Mouse (Mus musculus) gastrocnemius, postnatal 36 days (tissue): ENCODE measurements around the gene Gm21188. TPM values are rescaled to one million over a fixed set of nuclear protein-coding genes. Genes with fewer than 3 reads are reported as not detected.
"Not testable (repeated sequence)": the region's sequence is repeated elsewhere in the genome, so short reads cannot be mapped to it uniquely, and the experiment has no call there.

ENCODE experiments used
- DNase-seq, 2 experiments: peaks; one replicate each; pipeline ENCODE4 v3.0.0; 2022
- intact Hi-C: fragments of 180-260 bp; cut with DNase I; formaldehyde crosslinking; loops from one replicate; pipeline ENCODE4 v1.15.1; 2025
- long read RNA-seq, 2 experiments: library from polyadenylated mRNA; stranded (forward); transcript quantifications; one replicate each; pipeline ENCODE4 v2.0.0; 2021
- total RNA-seq, 2 experiments: library from RNA; stranded (reverse); gene quantifications; 2 replicates each; pipeline ENCODE4 v1.2.3; 2021

Gene Gm21188
- under 1 TPM in 1 of 2 experiments, not detected in 1; 0.17 TPM for total RNA-seq
- long read RNA-seq, experiment 1, partial matches to known transcripts, result 0 of 1 reads
- long read RNA-seq, experiment 1, other reads (novel, unspliced or antisense), result 0 of 1 reads
- long read RNA-seq, experiment 2, partial matches to known transcripts, result 0 of 2 reads
- long read RNA-seq, experiment 2, other reads (novel, unspliced or antisense), result 2 of 2 reads

DNA sequence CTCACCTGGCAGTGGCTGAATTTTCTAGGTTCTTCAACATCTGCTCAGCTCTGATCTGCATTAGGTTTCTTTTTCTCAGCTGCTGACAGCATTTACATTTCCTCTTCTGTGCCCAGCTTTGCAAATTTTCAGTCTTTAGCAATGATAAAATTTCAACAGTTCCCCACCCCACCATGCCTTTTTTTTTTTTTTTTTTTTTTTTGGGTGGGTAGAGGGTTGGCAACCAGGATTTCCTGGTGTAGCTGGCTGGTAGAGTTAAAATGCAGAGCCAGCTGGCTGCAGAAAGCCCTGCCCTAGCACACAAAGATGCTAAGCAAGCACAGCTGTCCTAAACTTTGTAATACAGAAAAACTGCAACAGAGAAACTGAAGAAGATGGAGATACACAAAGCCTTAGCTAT, at the start of gene Gm21188:
Gene Gm21188 (minus strand): TSS at position 110 of the 400 bp plus-strand sequence.
- DNase-seq, intact Hi-C loops: not testable (repeated sequence)

DNA sequence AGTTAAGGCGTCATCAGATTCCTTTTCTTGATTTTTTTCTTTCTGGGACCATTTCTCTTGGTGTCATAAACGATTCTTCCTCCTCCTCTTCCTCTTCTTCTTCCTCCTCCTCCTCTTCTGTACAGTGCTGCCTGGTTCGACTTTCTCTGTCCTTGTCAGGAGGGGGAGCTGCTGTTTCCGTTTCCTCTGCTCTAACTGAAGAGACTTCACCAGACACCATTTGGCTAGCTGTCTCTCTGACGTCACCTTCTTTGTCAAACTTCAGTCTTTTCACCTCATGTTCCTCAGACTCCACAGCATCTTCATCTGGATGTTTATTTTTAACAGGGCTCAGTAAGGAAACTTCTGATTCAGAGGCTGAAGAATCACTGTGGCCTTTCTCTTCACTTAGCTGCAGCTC, 47.3 kb upstream of the Gm21188 start:
- intact Hi-C loops, DNase-seq: not testable (repeated sequence)

DNA sequence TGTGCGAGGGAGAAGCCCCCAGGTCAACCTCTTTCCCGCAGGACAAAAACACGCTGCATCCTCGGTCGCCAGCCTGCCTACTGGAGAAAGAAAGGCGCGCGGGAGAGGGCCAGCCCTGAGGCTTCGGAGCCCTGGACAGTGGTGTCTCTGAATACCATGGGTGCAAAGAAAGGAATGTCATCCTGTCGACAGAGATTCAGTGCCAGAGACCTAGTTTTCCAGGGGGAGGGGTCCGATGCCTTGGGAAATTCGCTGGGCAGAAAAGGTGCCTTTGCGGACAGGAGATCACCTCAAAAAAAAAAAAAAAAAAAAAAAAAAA, 44.9 kb upstream of the Gm21188 start:
- intact Hi-C loops, DNase-seq: not testable (repeated sequence)

DNA sequence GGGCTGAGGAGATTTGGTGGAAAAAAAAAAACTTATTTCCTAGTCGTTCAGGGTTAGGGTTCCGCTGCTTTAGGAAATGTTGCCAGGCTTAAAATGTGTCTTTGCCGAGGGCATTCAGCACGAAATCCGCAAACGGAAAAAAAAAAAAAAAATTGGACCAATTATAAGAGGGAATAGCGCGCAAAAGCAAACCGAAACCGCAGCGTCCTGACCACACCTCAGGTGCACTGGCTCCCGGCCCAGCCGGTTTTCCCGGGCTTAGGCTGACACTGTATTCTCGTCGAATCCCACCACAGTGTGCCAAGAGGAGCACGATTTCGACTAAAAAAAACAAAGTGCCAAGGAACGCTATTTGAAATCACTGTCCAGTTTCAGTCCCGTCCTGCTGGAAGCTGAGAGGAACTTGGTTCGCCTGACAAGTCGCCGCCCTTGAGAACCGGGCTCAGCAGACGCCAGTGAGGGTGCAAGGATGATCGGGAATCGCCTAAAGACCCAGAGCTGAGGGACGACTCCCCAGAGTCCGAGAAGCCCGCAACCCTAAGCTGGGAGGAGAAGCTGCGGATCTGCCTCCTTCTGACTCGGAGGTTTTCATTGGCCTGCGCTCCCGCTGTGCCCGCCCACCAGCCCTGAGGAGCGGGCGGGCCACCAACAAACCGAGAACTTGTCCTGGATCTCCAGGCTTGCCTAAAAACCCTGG, 44.4 kb upstream of the Gm21188 start:
- intact Hi-C loops, result not testable (repeated sequence)

DNA sequence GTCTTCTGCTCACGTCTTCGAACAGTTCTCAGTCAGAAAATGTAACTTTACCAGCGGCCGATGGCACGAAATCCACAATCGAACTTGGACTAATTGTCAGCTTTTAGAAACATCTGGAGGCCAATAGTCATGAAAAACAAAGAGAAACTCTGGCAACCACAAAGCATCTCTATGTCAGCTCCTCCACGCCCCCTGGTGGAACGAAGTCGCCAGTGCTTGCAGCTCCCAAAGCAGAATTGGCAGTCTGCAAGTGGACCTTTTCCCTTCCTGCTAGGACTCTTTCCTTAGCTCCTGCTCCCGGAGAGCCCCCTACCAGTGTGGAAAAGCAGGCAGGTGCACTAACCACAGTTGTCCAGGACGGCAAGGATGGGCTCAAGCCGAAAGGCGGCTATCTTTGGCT, 41.0 kb upstream of the Gm21188 start:
- intact Hi-C loops, DNase-seq: not testable (repeated sequence)

More for the DNA sequence above, 44.4 kb upstream of the Gm21188 start:
- not testable (repeated sequence) for DNase-seq

DNA sequence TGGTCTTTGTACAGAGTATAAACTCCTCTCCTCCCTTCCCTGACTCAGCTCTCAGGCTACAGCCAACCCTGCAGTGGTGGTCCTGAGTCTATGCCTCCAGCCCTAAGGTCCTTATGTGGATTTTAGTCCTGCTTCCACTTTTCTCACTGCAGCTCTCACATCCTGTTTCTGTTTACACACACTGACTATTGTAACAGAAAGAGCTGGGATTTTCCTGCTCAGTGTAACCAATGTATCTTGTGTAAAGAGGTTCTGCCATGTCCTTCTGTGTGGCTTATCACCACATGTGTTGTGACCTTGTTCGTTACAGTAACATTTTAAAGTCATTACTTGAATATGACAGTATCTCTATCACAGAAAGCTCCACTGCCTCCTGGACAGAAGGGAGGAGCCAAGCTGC, 27.6 kb upstream of the Gm21188 start:
- intact Hi-C loops, DNase-seq: not testable (repeated sequence)

DNA sequence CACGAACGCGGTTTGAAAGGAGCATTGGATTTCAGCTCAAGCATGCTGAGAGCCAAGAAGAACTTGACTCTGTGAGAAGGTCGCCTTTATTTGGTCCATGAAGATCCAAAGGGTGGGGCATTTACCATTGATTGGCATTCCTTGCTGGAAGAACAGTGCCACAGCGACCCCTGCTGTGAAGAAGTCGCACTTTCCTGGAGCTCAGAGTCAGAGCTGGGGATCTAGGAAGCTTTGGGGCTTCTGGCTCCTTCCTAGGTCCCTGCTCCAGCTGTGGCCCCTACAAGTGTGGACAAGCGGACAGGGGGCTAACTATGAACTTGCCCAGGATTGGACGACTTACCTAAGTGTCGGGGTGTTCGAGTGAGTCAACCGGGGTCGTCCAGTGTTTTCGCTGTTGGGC, 18.9 kb upstream of the Gm21188 start:
- intact Hi-C loops, DNase-seq: not testable (repeated sequence)

DNA sequence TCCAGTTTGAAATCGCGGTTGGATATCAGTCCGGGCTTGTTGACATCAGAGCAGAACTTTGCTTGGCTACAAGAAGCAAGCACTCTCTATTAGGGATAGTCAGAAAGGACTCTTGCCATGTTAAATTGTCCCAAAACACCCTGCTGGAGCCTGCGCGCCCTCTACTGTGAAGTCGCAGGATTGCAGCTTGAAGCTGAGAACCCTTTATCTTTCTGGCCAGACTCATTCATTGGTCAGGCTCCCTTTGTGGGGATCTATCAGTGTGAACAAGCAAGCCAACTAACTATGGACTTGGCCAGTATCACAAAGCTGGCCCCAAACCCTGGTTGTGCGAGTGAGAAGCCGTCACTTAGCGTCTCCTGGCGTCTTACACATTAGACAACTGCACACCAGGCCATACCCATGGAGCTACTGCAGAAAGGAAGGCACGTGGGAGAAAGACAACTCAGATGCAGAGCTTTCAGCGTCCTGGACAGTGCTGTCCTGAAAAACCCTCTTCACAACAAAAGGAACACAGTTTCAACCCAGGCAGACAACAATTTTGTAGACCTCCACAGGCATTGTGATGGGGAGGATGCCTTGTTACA, 18.1 kb upstream of the Gm21188 start:
- intact Hi-C loops, DNase-seq: not testable (repeated sequence)

DNA sequence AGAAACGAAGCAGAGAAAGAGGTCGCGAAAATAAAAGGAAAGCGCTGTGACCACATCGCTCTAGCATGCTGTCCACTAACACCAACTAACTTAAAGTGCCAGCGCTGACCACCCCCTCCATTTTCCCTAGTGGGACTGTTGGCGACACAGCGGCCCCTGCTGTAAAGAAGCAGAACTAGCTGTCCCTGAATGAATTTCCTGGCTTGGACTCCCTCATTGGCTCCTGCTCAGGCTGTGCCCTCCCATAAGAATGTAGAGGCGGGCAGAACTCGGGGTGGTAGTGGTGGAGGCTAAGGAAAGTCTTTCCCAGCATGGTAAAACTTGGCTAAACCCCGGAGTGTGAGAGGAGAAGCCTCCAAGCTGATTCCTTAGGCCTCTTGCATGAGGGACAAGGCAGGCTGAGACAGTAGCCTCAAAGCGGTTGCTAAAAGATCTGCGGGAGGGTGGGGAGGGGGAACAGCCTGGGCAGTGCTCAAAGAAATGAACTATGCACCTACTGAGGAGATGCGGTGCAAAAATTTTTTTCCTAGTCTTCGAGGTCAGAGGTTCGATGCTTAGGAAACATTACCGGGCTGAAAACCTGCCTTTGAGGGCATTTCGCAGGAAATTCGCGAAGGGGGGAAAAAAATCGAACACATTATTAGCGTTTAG, 11.6 kb upstream of the Gm21188 start:
- intact Hi-C loops, result not testable (repeated sequence)

DNA sequence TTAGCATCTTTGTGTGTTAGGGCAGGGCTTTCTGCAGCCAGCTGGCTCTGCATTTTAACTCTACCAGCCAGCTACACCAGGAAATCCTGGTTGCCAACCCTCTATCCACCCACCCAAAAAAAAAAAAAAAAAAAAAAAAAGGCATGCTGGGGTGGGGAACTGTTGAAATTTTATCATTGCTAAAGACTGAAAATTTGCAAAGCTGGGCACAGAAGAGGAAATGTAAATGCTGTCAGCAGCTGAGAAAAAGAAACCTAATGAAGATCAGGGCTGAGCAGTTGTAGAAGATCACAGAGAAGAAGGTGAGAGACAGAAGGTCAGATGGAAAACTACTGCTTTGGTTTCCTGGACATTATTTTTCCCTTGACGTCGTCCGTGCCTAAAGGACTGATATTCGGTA, 10.9 kb upstream of the Gm21188 start:
- intact Hi-C loops, DNase-seq: not testable (repeated sequence)

More for the DNA sequence above, 11.6 kb upstream of the Gm21188 start:
- not testable (repeated sequence) for DNase-seq

DNA sequence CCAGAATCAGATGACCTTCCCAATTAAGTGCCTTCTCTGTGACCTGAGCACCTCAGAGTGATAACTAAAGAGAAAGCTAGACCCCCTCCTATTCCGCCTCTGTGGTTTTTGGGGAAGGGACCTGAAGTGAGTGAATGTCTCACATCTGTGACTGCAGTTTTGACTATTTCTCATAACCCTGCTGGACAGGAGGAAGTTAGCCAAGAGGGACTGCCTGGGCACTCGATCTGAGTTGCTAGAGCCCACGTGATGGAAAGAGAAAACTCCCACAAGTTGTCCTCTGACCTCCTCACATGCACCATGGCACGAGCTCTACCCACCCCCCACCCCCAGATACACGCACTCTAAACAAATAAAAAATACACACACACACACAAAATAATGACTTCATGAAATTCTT, 3.4 kb downstream of the Gm21188 start:
- intact Hi-C loops, DNase-seq: not testable (repeated sequence)

DNA sequence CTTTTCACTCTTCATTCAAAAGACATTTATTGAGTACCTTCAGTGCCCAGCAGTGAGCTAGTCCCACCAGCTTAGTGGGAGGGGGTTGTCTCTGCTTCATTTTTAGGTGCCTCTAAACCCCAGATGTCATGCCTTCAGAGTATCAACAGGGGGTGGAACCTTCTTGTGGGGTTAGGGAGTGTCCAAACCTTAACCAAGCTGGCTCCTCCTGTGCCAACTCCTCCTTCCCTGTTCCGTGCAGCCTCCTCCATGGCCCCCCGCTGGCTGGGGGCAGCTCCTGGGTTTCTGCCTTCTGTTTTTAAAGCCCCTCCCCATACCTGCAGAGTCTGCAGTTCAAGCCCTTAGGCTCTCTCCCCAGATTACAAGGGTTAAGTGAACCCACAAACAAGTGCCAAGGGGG, 3.8 kb downstream of the Gm21188 start:
- DNase-seq, intact Hi-C loops: not testable (repeated sequence)

DNA sequence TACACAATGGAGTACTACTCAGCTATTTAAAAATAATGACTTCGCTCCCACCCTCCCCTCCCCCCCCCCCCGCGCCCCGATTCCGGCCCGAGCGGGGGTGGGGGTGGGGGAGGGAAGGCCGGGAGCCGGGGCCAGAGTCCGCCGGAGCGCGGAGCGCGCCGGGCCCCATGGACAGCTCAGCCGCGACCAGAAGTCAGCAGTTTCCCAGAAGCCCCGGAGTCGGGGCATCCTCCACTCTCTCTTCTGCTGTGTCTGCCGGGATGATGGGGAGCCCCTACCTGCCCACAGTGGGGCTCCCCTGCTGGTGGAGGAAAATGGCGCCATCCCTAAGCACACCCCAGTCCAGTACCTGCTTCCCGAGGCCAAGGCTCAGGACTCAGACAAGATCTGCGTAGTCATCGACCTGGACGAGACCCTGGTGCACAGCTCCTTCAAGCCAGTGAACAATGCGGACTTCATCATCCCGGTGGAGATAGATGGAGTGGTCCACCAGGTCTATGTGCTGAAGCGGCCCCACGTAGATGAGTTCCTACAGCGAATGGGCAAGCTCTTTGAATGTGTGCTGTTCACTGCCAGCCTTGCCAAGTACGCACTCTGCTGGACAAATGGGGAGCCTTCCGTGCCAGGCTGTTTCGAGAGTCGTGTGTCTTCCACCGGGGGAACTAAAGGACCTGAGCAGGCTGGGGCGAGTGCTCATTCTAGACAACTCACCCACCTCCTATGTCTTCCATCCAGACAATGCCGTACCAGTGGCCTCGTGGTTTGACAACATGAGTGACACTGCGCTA, 5.4 kb downstream of the Gm21188 start:
- intact Hi-C loops, DNase-seq: not testable (repeated sequence)

DNA sequence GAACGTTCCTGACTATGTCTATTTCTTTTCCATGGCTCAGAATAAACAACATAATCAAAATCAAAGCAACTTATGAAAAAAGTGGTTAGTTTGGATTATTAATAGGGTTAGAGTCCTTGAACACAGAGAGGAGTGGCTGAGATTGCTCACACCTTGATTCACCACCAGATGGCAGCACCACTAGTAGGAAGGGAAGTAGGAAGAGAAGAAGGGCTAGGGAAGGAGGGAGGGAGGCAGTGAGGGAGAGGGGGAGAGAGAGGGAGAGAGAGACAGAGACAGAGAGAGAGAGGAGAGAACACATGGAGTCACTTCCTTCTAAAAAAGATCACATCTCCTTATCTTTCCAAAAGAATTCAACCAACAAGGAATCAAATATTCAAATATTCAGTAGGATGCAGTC, 10.8 kb downstream of the Gm21188 start:
- intact Hi-C loops, result not testable (repeated sequence)
- peak in 1 of 2 experiments; percentile 6 for DNase-seq

DNA sequence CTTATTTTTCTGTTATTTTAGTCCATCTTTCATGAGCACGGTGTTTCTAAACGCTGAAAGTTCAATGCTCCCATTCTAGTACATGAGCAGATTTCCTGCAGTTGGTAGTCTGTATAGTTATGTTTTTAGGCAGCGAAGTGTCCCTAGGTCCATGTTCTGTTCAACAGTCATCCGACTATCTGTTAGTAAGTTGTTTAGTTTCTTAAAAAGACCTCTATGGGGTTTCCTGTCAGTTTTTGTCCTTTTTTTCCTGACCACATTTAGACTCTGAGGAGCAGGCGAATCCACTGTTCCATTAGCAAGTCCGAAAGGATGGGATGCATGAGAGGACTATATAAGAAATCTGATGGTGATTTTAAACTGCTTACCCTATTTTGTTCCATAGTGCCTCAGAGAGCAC, 14.1 kb downstream of the Gm21188 start:
- intact Hi-C loops, DNase-seq: not testable (repeated sequence)

DNA sequence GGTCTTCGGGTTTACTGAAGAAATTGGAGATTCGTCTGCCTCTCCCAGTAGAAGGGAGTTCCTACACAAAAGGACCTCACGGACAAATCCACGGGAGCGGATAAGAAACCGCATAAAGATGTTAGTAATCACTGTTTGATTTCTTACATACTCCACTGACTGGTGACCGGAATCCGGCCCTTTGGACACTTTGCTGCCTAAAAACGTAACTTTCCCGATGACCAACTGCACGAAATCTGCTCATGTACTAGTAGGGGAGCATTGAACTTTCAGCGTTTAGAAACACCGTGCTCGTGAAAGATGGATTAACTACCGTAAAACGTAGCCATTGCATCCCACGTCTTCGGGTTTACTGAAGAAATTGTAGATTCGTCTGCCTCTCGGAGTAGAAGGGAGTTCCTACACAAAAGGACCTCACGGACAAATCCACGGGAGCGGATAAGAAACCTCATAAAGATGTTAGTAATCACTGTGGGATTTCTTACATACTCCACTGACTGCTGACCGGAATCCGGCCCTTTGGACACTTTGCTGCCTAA, 15.3 kb downstream of the Gm21188 start:
- intact Hi-C loops, DNase-seq: not testable (repeated sequence)

DNA sequence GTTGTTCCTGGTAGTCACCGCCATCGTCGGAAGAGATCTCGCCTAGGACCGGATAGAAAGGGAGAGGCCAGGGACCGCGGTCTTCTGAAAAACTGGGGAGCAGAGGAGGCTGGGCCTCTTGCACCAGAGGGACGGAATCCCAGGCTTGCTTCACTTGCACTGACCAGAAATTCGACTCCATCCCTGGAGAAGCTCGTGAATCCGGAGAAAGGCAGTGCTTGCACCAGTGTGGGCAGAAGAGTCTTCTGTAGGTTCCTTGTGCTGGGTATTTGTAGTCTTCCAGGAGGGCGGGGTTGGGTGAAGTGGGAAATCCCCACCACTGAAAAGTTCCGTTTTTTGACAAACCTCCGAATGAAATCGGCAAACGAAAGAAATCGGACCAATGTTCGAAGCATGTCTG, 16.8 kb downstream of the Gm21188 start:
- intact Hi-C loops, DNase-seq: not testable (repeated sequence)

DNA sequence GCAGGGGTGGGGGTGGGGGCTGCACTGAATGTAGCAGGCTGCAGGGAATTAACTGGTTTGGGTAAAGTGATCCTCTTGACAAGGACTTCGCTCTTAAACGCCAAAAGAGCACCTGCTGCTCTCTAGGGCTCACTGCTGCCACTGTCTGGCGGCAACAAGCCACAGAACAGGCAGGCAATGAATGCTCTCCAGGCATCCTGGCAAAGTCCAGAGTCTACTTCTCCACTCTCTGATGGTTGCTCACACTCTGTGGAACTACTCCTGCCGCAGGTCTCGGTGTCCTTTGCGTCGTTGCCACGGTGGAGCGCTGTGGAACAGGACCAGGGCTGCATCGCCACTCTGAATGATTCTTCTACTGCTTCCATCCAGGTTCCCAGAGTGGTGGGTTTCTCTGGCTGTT, 17.4 kb downstream of the Gm21188 start:
- DNase-seq, intact Hi-C loops: not testable (repeated sequence)

DNA sequence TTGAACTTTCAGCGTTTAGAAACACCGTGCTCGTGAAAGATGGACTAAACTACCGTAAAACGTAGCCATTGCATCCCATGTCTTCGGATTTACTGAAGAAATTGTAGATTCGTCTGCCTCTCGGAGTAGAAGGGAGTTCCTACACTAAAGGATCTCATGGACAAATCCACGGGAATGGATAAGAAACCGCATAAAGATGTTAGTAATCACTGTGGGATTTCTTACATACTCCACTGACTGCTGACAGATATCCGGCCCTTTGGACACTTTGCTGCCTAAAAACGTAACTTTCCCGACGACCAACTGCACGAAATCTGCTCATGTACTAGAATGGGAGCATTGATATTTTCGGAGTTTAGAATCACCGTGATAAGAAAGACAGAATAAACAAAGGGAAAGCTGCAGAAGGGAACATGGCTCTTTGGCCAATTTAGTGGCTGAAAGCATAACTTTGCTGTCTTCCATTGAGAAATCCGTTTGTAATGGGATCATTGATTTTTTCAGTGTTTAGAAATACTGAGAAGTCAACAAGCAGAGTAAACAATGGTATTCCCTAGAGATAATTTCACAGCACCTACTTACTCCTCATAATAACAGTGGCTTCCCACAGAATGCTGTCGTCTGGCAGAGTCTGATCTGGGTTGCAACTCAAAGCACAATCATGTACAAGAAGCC, 18.3 kb downstream of the Gm21188 start:
- peak in 1 of 2 experiments; percentile 16 for DNase-seq
- intact Hi-C loops, result not testable (repeated sequence)
